Mouse (Mus musculus) left cerebral cortex, adult 2 months (tissue): ENCODE measurements around the gene Fig4. TPM values are rescaled to one million over a fixed set of nuclear protein-coding genes. Genes with fewer than 3 reads are reported as not detected.

Experiments
- DNase-seq, 2 experiments: peaks; one replicate each; pipeline ENCODE4 v3.0.0; 2021 to 2022; ENCODE audit warnings: low spot score in 2 of 2, mixed read lengths in 1 of 2; ENCODE audit errors: extremely low spot score in 1 of 2
- H3K27ac ChIP-seq: fragments of 200-600 bp; 2 replicates; pipeline ENCODE4 v1.8.1; 2022
- H3K4me3 ChIP-seq: fragments of 200-600 bp; 2 replicates; pipeline ENCODE4 v1.8.1; 2022
- CTCF ChIP-seq: fragments of 200-600 bp; IDR thresholded peaks from 2 replicates; pipeline ENCODE4 v1.8.1; 2022; ENCODE audit warnings: antibody characterized with exemption, mild to moderate bottlenecking, moderate library complexity
- intact Hi-C: fragments of 180-260 bp; cut with DNase I; formaldehyde crosslinking; loops from one replicate; pipeline ENCODE4 v1.15.1; 2025
- total RNA-seq, 2 experiments: library from RNA; stranded (reverse); gene quantifications; 2 replicates each; pipeline ENCODE4 v1.2.3; 2021

The Fig4 gene
- total RNA-seq, 2 experiments from 2014 or later, result 25.2 to 25.6 TPM

DNA sequence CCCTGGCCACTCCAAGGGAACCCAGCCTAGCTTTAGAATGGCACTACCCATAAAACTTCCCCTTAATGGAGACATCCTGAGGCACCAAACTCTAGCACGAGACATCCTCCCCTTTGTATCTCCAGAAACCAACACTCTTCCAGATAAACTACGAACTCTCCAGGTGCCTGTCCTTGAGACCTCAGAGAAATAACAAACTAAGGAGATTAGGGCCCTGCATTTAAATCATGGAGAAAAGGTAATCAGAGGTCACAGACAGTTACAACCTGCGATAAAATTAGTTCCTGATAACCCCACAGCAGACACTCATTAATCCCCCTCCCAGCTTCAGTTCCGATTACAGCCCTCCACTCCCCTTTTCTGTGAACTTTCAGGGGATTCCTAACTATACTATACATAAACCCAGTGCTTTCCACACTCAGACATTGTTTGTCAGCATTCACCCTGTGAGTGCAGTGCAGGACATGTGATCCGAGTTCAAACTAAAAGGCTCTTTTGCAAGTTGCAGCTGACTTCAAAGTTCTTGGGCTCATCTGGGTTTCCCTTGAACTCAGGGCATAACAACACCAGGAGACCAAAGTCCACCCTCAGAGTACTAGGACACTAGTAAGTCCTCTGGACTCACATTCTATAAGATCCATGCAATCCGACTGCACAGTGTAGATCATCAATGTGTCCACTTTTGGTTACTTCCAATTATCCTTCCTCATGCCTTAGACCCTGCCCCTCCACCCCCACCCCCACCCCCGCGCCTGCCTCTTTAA, 42.6 kb downstream of the Fig4 start:
- H3K27ac ChIP-seq, result no peak overlapping the region
- intact Hi-C loops, result no loop called here
- no peak for TF ChIP-seq CTCF
- H3K4me3 ChIP-seq, result no peak overlapping the region
- DNase-seq, result no peak

DNA sequence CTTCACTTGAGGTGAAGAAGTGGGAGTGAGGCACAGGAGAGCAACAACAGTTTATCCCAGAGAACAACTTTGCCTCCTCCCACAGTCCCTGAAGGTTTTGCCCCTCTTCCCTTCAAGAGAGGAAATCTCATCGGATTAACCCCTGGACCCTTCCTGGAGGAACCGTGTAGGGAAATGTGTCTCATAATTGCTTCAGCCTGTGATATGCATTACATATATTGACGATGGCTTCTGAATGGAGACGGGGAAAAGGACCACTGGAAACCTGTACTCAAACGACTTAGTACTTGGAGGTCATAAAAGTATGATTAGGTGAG, 52.4 kb downstream of the Fig4 start:
- intact Hi-C loops, result no loop called here
- Histone ChIP-seq H3K27ac (no peak overlapping the region), H3K4me3 (no peak overlapping the region)
- no peak for TF ChIP-seq CTCF
- no peak for DNase-seq

DNA sequence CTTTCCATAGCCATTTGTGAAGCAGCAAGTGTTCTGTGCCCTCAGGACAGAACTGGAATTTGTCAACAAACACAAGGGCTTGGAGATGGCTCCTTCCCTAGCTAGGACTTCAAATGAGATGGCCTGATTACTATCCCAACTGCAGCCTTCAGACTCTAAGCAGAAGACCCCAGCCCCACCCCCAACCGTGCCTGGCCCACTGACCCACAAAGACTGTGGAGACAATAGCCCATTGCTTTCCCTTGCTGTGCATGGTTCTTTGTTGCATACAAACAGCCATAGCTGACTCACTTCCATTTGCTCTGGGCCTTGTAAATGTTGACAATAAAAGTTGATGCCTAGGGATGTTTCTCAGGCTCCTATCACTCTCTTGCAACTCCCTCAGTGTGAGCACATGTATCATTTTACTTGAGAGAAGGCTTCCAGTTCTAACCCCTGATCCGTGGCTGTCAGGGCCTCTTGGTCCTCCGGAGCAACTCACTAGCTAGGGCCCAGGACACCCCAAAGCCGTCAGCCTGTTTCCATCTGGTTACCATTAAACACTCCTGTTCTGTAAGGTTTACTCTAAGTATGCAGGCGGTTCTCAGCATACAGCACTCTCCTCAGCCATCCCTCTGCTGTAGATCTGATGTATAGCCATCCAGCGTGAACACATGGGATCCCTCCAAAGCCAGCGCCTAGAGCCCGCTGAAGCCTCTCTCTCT, 52.9 kb downstream of the Fig4 start:
- intact Hi-C loops, result no loop called here
- DNase-seq, result no peak
- Histone ChIP-seq H3K4me3 (no peak overlapping the region), H3K27ac (no peak overlapping the region)
- no peak for TF ChIP-seq CTCF

DNA sequence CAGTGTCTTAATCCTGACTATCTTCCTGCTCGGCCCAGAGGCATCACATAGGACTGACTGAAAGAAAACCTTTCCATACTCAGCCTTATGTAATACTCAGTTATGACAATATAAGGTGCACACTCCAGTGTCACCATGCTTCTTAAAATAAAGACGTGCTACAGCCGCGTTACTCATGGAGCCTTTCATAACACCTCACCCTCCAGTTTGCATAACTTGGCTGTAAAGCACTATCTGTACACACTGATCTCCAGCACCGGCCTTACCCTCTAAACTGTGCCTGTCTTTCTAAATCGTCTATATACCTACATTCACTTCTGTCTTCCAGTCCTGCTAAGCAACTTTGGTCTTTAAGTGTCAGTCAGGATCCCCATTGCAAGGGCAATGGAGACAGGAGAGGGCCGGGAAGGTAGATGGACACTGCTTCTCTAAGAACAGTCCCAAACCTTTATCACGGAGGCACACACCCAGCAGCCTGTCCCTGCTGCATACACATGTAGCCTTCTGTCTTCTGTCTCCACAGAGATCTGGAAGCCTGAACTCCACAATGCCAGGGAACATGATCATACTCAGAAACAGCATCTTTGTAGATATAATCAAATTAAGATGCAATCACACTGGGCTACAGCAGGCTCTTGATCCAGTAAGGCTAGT, 53.9 kb downstream of the Fig4 start:
- no peak overlapping the region for H3K27ac ChIP-seq
- intact Hi-C loops, result no loop called here
- no peak overlapping the region for H3K4me3 ChIP-seq
- TF ChIP-seq CTCF, result no peak
- DNase-seq, result no peak

DNA sequence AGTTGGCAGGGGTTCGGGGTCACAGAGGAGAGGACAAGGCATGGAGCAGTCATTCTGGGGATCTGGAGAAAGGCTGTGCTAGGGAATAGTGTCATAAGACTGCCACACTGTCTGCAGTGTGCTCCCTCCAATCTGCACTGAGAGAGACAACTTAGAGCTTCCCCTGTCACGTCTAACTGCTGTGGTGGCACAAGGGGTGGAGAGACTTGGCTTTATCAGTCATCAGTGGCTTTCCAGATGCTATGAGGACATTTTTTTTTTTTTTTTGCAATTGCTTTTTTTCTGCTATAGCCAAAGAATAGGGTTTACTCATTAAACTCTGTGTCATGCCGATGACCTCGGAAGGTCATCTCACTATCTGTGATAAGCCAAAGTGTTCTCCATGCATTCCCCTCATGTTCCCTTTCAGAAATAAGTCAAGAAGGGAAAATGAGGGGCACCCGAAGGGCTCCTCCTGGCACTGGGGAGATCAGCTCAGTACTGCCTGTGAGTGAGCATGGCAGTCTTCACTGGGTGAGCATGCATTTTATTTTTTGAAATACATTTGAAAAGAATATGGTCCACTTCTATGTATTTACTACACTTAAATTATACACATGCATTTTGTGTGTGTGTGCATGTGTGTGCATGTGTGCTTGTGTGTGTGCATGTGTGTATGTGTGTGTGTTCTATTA, 55.1 kb downstream of the Fig4 start:
- H3K4me3 ChIP-seq, result no peak overlapping the region
- no peak for TF ChIP-seq CTCF
- H3K27ac ChIP-seq, result no peak overlapping the region
- intact Hi-C loops, result no loop called here
- no peak for DNase-seq

DNA sequence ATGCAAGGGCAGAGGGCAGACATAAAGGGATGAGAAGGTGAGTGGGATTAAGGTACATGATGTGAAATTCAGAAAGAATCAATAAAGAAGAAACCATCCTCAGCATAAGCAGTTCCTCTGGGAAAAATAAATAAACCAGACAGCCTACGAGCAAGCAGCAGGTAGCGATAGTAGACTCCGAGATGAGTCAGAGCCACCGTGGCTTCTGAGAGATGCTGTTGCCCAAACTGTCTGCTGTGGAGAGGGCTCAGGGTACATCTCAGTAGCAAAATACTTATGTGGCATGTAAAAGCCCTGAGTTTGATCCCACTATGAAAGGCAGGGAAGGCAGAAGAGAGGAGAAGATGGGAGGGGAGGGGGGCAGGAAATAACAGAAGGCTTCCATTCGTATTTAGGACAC, 56.9 kb downstream of the Fig4 start:
- Histone ChIP-seq H3K4me3 (no peak overlapping the region), H3K27ac (no peak overlapping the region)
- TF ChIP-seq CTCF, result no peak
- DNase-seq, result no peak
- intact Hi-C loops, result no loop called here

DNA sequence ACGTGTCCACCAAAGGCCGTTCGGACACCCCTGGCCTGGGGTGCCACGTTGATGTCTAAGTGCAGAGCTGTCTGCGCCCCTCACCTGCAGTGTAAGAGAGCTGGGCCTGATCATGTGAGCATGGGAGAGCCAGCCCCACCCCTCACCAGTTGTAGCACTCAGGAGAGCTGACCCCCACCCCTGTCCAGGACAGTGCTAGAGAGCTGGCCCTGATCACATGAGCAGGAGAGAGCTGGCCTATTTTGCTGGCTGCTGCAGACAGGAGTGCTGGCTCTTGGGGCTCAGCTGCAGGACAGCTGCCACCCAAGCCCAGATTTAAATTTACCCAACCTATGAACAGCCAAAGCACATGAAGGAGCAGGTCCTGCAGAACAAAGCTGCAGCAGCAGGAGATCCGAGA, 57.6 kb downstream of the Fig4 start:
- intact Hi-C loops, result no loop called here
- no peak for TF ChIP-seq CTCF
- Histone ChIP-seq H3K4me3 (no peak overlapping the region), H3K27ac (no peak overlapping the region)
- no peak for DNase-seq

DNA sequence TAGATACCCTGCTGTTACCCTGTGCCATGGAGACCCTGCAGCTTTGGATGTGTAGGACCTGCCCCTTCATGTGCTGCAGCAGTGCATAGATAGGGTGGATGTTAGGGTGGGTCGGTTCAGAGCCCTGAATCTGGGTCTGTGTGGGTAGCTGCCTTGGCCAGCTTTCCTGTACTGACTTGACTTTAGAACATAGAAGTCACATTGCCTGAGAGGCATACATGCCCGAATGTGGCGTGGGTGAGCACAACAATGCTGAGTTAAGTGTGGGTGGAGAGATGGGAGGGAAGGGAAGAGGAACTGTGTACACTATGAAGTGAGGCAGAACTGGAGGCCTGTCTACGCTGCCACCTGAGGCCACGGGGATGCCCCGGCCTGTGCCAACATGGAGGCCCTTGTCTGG, 58.0 kb downstream of the Fig4 start:
- no peak overlapping the region for H3K4me3 ChIP-seq
- intact Hi-C loops, result no loop called here
- TF ChIP-seq CTCF, result no peak
- H3K27ac ChIP-seq, result no peak overlapping the region
- no peak for DNase-seq

DNA sequence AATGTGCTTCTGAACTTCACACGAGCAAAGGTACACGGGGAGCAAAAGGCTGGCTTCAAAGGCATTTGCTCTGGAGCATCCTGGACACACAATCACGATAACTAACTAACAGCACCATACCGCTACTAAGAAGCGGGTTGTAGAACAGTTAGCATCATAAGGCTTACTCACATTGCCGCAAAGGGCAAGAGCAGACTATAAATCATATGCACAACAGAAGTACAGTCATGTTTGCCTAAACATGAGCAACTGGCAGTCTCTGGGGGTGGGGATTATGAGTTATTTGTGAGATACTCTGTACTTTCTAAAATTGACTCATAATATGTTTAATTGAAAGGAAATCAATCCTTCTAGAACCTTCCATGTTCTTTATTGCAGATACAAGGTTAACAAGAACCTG, 59.1 kb downstream of the Fig4 start:
- intact Hi-C loops, result no loop called here
- Histone ChIP-seq H3K4me3 (no peak overlapping the region), H3K27ac (no peak overlapping the region)
- no peak for DNase-seq
- TF ChIP-seq CTCF, result no peak

DNA sequence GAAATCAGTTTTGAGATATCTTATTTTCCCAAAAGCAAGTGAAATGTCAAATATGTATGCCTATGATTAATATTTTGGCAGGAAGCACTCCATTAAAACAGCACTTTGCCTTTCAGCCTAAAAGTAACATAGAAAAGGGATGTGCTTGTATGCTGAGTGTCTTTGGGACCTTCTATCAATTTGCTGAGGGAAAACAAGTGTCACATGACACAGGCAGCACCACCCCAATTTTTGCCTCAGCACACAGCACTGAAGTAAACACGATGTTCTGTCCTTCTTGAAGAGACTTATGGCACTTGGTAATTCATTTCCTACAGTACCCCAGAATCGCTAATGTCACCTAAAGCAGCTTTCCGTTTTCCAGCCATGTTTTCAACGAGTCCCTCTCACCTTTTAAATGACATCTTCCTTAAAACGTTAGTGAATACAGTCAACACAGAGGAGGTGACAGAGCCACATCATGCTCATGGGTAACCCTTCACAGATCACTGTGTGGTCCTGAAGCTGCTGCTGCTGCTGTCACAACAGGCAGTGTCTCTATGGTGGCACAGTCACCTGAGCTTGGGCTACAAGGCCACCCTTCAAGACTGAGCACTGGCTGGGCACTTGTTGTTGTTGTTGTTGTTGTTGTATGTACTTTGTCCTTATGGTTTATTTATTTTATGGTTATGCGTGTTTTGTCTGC, 61.4 kb downstream of the Fig4 start:
- Histone ChIP-seq H3K27ac (no peak overlapping the region), H3K4me3 (no peak overlapping the region)
- no peak for DNase-seq
- TF ChIP-seq CTCF, result no peak
- intact Hi-C loops, result no loop called here

DNA sequence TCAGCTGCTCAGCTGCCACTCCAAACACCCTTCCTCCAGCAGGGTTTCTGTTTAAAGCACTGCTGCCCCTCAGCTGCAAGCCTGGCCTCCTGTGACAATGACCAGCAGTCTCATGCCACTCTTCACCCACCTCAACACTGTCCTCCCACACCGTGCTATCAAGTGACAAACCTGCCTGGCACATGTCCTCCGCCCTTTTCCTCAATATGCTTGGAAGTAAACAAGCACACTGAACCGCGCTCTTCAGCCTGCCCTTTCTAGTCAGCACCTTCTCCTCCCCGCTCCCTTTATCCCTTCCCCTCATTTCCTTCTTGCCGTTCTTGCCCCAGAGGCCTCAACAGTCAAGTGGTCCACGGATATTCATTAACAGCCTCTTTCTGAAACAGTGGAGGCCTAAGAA, 62.0 kb downstream of the Fig4 start:
- TF ChIP-seq CTCF, result no peak

DNA sequence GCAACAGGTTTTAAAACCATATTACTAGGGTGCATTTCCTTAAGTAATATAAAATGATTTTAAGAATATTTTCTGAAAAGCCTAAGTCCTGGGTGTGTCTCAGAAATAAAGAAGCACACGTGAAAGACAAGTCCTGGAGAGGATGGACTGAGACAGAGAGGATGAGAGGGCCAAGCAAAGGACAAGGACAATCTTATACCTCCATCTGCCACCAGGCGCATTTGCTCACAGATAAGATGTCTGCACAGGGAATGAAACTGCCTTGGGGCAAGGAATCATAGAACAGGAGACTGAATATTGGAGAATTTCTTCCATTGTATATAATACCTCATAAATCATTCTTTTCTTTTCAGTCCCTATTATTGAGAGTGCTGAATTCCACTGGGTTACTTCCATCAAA, 67.0 kb downstream of the Fig4 start:
- DNase-seq, result no peak
- H3K4me3 ChIP-seq, result no peak overlapping the region
- intact Hi-C loops, result no loop called here
- no peak overlapping the region for H3K27ac ChIP-seq
- no peak for TF ChIP-seq CTCF

More for the DNA sequence above, 62.0 kb downstream of the Fig4 start:
- Histone ChIP-seq H3K27ac (no peak overlapping the region), H3K4me3 (no peak overlapping the region)
- DNase-seq, result no peak
- intact Hi-C loops, result no loop called here
